Mouse (Mus musculus) thymus, postnatal 36 days (tissue): ENCODE data around the gene Rad23a.
"Not testable (repeated sequence)": the region's sequence is repeated elsewhere in the genome, so short reads cannot be mapped to it uniquely, and the experiment has no call there.

Source experiments
- DNase-seq, 2 experiments: peaks; one replicate each; pipeline ENCODE4 v3.0.0; 2022; ENCODE audit warnings: mixed read lengths in 2 of 2

The Rad23a gene

GRCm38 (mm10) chr8:84839875-84840247 is 604 bp downstream of the Rad23a start:
- DNase-seq, result no peak

GRCm38 (mm10) chr8:84839411-84839810 is 1.1 kb downstream of the Rad23a start:
- DNase-seq, result no peak

GRCm38 (mm10) chr8:84838513-84838912 is 2.0 kb downstream of the Rad23a start:
- no peak for DNase-seq

- peak in 1 of 2 experiments; percentile 11 for DNase-seq
These were observed 2.5 kb downstream of the Rad23a start for GRCm38 (mm10) chr8:84837912-84838470.

- no peak for DNase-seq
These were observed 3.1 kb downstream of the Rad23a start for GRCm38 (mm10) chr8:84837149-84837911.

GRCm38 (mm10) chr8:84834866-84835855 is 5.3 kb downstream of the Rad23a start:
- DNase-seq, result no peak

GRCm38 (mm10) chr8:84834002-84834865 is 6.2 kb downstream of the Rad23a start:
- no peak for DNase-seq

GRCm38 (mm10) chr8:84832759-84833742 is 7.4 kb downstream of the Rad23a start:
- no peak for DNase-seq

GRCm38 (mm10) chr8:84832034-84832717 is 8.3 kb downstream of the Rad23a start:
- peak; percentile 83 to 85 for DNase-seq

GRCm38 (mm10) chr8:84831490-84831889 is 9.0 kb downstream of the Rad23a start, which contains the start of gene Gadd45gip1:
Gadd45gip1 (plus strand) TSS chr8:84831522.
- peak; percentile 32 to 37 for DNase-seq

- DNase-seq, result not testable (repeated sequence)
These were observed 13.9 kb downstream of the Rad23a start for GRCm38 (mm10) chr8:84826518-84826917.

GRCm38 (mm10) chr8:84825636-84826035 is 14.8 kb downstream of the Rad23a start:
- peak; percentile 51 to 63 for DNase-seq

GRCm38 (mm10) chr8:84823653-84824052 is 16.8 kb downstream of the Rad23a start:
- DNase-seq, result peak; percentile 62 to 75

GRCm38 (mm10) chr8:84822723-84823122 is 17.7 kb downstream of the Rad23a start, which contains the start of gene Dand5:
Dand5 (minus strand) TSS chr8:84822823.
- DNase-seq, result no peak

GRCm38 (mm10) chr8:84816117-84816516 is 24.3 kb downstream of the Rad23a start:
- no peak for DNase-seq

GRCm38 (mm10) chr8:84815547-84815946 is 24.9 kb downstream of the Rad23a start:
- DNase-seq, result peak; percentile 87 to 94

- DNase-seq, result no peak
These were observed 25.7 kb downstream of the Rad23a start for GRCm38 (mm10) chr8:84814555-84815441.

- DNase-seq, result no peak
These were observed 26.3 kb downstream of the Rad23a start for GRCm38 (mm10) chr8:84814240-84814554.

- DNase-seq, result no peak
These were observed 26.6 kb downstream of the Rad23a start for GRCm38 (mm10) chr8:84813830-84814229.
